Mouse (Mus musculus) heart, postnatal 0 days (tissue): ENCODE data around the gene Fer.

ENCODE experiments used
- CTCF ChIP-seq: IDR thresholded peaks from 2 replicates; pipeline ENCODE4 v1.5.1; 2016; ENCODE audit warnings: antibody characterized with exemption, control low read depth, low read depth
- EP300 ChIP-seq: IDR thresholded peaks from 2 replicates; pipeline ENCODE4 v1.6.1; 2016; ENCODE audit warnings: antibody characterized with exemption, low read depth

GRCm38 (mm10) chr17:63948811-63949210 lies 85.9 kb downstream of the Fer start:
- no peak for TF ChIP-seq CTCF
- no peak for TF ChIP-seq EP300
